Mouse (Mus musculus) cerebellum, adult 18-20 months (tissue): ENCODE measurements around the gene C2cd4d.

Source experiments
- DNase-seq, 2 experiments: peaks; one replicate each; pipeline ENCODE4 v3.0.0; 2021

C2cd4d gene

GRCm38 (mm10) chr3:94377028-94377923 is 15.0 kb downstream of the C2cd4d start:
- DNase-seq: no peak

GRCm38 (mm10) chr3:94379831-94380510 is 17.7 kb downstream of the C2cd4d start:
- DNase-seq: no peak

- no peak for DNase-seq
These were observed 20.1 kb downstream of the C2cd4d start for GRCm38 (mm10) chr3:94382308-94382707.

GRCm38 (mm10) chr3:94383476-94383875 is 21.2 kb downstream of the C2cd4d start:
- DNase-seq: no peak

- DNase-seq: no peak
These were observed 24.4 kb downstream of the C2cd4d start for GRCm38 (mm10) chr3:94386671-94387070.

GRCm38 (mm10) chr3:94387391-94387790 is 25.2 kb downstream of the C2cd4d start:
- no peak for DNase-seq

GRCm38 (mm10) chr3:94388047-94388446 is 25.8 kb downstream of the C2cd4d start:
- no peak for DNase-seq

- DNase-seq: no peak
These were observed 27.2 kb downstream of the C2cd4d start for GRCm38 (mm10) chr3:94389420-94389819.

- DNase-seq: no peak
These were observed 28.8 kb downstream of the C2cd4d start for GRCm38 (mm10) chr3:94391001-94391400.

- DNase-seq: no peak
These were observed 29.9 kb downstream of the C2cd4d start for GRCm38 (mm10) chr3:94392128-94392527.

- DNase-seq: no peak
These were observed 30.8 kb downstream of the C2cd4d start for GRCm38 (mm10) chr3:94393049-94393448.

- DNase-seq: no peak
These were observed 34.1 kb downstream of the C2cd4d start for GRCm38 (mm10) chr3:94396336-94396735.

- DNase-seq: no peak
These were observed 34.6 kb downstream of the C2cd4d start for GRCm38 (mm10) chr3:94396851-94397250.

GRCm38 (mm10) chr3:94398217-94398616 is 36.0 kb downstream of the C2cd4d start, which contains the start of gene Lingo4:
TSS of gene Lingo4 (plus strand) at chr3:94398517.
- DNase-seq: no peak

- peak; percentile 36 to 46 for DNase-seq
These were observed 36.8 kb downstream of the C2cd4d start for GRCm38 (mm10) chr3:94398943-94399481.

GRCm38 (mm10) chr3:94399663-94400310 is 37.5 kb downstream of the C2cd4d start:
- DNase-seq: no peak

GRCm38 (mm10) chr3:94402451-94402850 is 40.2 kb downstream of the C2cd4d start:
- DNase-seq: no peak

GRCm38 (mm10) chr3:94404366-94405054 is 42.3 kb downstream of the C2cd4d start:
- no peak for DNase-seq

GRCm38 (mm10) chr3:94405561-94405960 is 43.3 kb downstream of the C2cd4d start:
- DNase-seq: no peak

GRCm38 (mm10) chr3:94412530-94412929 is 50.3 kb downstream of the C2cd4d start:
- DNase-seq: no peak

GRCm38 (mm10) chr3:94413031-94413679 is 50.9 kb downstream of the C2cd4d start, which contains the start of gene Tdrkh:
TSS of gene Tdrkh (plus strand) at chr3:94413273.
- DNase-seq: peak; percentile 96 to 99
